Mouse (Mus musculus) left cerebral cortex, postnatal 25 days (tissue): ENCODE results near the gene Snx8. TPM values are rescaled to one million over a fixed set of nuclear protein-coding genes. Genes with fewer than 3 reads are reported as not detected.

Experiments
- DNase-seq, 2 experiments: peaks; one replicate each; pipeline ENCODE4 v3.0.0; 2022; ENCODE audit warnings: low spot score in 2 of 2, mixed read lengths in 1 of 2
- intact Hi-C: fragments of 180-260 bp; cut with DNase I; formaldehyde crosslinking; loops from one replicate; pipeline ENCODE4 v1.15.1; 2025
- microRNA-seq, 2 experiments: library from miRNA; unstranded; fragments of <30 nt; microRNA quantifications; one replicate each; pipeline ENCODE4 v1.2.0; 2022
- total RNA-seq, 2 experiments: library from RNA; stranded (reverse); gene quantifications; 2 replicates each; pipeline ENCODE4 v1.2.3; 2021

The Snx8 gene
- total RNA-seq, 2 experiments from 2014 or later: 13.2 to 13.5 TPM

GRCm38 (mm10) chr5:140292152-140292551 is 96.9 kb downstream of the Snx8 start:
- intact Hi-C loops: loop anchor here (1.0 to 5.0 kb wide), 2 partner anchors 95 to 454 kb away; no protein-coding TSS in a partner anchor
- peak; percentile 70 to 79 for DNase-seq

Small RNA genes lying within 50 kb of the gene (microRNA-seq; reads per million reads assigned to microRNA genes)
- 1.0 to 2.5 reads per million in 2 experiments for gene Mir7038

Other genes with a start within 250 kb of the Snx8 start
- 10 to 100 TPM; 15.1 to 19.0 TPM for gene Mad1l1, start 67.7 kb downstream of the Snx8 start, total RNA-seq
- 1 to 10 TPM; 4.8 to 6.3 TPM for gene Nudt1, start 67.6 kb downstream of the Snx8 start, total RNA-seq
- 10 to 100 TPM in 1 of 2 experiments, 1 to 10 TPM in 1; 9.5 to 10.7 TPM for gene Mrm2, start 57.4 kb downstream of the Snx8 start, total RNA-seq
- 10 to 100 TPM; 92.8 to 92.9 TPM for gene Eif3b, start 30.1 kb upstream of the Snx8 start, total RNA-seq
- gene Gm4869, start 56.4 kb upstream of the Snx8 start, total RNA-seq: not detected
- 10 to 100 TPM; 17.0 to 17.3 TPM for gene Chst12, start 116.3 kb upstream of the Snx8 start, total RNA-seq
- not detected for gene Grifin, start 175.8 kb upstream of the Snx8 start, total RNA-seq
- 10 to 100 TPM; 19.3 to 21.1 TPM for gene Lfng, start 218.1 kb upstream of the Snx8 start, total RNA-seq